Mouse (Mus musculus) monocyte, adult 2 months (primary cell): ENCODE data around the gene Adat1.

Experiments
- DNase-seq, 2 experiments: peaks; one replicate each; pipeline ENCODE4 v3.0.0; 2022; ENCODE audit warnings: low spot score in 2 of 2, low read depth in 1 of 2

Gene Adat1

DNA sequence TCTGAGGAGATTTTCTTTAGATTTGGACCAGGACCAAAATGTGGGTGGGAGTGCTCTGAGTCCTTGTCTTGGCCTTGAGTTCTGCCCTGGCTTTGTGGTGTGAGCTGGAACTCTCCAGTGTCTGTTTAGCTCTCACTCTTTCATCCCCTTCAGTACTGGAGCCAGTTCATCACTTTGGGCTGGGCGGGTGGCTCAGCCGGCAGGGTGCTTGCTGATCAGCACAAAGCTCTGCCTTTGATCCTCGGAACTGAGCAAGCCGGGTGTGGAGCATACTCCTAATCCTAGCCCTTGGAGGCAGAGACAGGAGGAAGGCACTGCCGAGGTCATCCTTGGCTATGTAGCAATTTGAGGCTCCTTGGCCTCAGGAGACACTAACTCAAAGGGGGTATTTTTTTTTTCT lies 23.1 kb downstream of the Adat1 start:
- DNase-seq: no peak

DNA sequence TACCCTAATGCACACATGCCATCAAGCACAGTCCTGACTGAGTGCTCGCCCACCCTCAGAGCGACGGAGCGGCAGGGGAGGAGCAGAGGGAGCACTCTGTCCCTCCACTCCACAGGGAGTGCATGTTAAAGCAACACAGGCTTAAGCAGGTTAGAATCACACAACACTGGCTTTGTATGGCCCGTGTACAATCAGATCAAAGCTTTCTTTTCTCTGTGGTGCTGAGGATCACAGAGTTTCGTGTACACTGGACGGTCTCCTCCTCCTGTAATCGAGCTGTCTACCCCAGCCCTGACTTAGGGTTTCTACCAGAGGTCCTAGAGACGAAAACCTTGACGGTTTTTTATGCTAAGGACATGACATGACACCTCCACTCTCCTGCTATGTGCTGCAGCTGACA lies 23.6 kb downstream of the Adat1 start:
- no peak for DNase-seq

DNA sequence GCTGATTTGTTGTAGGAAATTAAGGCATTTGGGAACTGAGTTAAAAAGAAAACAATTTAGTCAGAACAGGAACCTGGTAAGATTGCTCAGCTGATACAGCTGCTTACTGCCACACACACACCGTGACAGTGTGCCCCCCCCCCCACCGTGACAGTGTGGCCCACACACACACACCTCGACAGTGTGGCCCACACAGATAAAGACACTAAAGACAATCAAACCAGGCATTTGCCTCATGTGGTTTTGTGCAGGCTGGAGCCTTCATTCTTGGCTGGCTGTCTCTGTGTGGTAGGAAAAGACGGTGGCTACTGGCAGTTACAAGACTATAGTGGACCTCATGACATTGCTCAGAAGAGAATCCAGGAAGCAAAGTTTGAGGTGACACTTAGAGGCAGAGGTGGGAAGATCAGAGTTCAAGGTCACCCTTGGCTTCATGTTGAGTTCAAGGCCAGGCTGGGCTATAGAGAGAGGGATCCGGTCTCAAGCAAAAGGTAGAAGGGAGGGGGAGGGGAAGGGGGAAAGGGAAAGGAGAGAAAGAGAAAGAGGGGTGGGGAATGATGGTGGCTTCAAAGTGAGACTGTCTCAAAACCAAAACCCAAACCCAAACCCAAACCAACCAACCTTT lies 24.7 kb downstream of the Adat1 start:
- no peak for DNase-seq

DNA sequence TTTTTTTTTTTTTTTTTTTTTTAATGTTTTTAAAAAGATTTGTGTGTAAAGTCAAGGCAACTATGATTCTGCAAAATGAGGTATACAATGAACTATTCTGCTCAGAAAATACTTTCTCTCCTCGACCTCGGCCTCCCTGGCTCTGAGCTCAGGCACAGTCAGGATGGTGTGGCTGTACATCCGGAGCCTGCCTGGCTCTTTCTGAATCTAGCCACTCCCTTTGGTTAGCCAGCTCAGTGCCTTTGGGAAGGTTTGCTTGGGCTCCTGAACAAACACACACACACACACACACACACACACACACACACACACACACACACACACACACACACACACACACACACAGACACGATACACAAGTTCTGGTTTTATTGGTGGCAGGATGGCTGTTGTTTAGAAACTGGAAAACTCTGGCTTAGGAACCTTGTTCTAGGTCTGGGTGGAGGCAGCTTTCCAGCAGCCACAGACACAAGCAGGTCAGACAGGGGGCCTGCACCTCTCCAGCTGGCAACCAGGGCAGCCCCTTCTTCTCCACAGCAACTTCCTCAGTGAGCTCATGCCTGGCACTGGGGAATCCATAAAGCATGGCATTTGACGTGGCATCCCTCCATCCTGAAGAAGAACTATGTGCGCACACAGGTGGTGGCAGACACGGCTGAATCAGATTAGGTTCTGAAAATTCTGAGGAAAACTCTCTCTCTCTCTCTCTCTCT lies 27.1 kb downstream of the Adat1 start:
- no peak for DNase-seq

DNA sequence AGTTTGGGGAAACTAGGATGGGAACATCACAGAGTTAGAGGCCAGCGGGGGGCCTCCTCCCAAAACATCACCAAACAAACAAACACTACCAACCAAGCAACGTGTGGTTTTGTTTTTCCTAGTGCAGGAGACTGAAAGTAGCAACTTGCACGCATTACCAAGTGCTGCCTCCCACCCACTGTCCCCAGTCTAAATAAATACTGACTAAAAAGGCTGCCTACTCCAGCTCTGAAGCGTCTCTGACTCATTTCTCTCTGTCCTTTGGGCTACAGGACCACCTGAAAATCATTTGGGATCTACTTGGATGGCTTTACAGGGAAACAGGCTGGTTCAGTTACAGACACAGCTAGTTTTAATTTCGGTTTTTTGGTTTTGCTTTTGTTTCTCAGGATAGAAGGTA lies 27.8 kb downstream of the Adat1 start:
- no peak for DNase-seq

DNA sequence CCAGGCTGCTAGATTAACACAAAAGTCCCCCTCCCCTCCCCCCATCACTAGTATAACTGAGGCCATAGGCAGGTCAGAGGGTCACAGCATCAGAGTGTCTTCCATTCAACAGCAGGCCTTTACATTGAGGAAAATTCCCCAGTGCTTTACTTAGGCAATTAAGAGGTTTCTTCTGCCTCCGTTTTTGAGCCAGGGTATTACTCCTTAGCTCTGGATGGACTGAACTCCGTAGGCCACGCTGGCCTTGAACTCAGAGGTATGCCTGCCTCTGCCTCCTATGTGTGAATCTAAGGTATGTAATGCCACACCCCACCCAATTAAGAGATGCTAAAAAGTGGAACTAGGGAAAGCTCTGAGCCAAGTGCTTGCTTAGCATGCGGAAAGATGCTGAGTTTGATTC lies 28.6 kb downstream of the Adat1 start:
- no peak for DNase-seq

DNA sequence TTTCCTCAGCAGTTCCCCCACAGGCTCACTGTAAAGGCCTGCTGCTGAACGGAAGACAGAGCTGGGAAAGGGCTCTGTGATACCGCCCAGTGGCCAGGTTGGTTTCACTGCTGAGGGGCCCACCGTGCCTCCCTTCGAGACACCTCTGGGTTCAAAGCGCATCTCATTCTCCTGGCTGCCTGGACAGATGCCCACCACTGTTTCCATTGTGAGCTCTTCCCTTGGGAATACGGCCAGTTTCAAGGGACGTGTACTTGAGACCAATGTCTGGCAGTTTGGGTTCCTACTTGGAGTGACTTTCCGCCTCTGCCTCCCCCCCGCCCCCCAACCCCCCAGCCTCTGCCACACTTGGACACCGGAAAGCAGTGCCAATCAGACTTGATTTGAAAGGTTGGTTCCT lies 29.0 kb downstream of the Adat1 start:
- DNase-seq: no peak

DNA sequence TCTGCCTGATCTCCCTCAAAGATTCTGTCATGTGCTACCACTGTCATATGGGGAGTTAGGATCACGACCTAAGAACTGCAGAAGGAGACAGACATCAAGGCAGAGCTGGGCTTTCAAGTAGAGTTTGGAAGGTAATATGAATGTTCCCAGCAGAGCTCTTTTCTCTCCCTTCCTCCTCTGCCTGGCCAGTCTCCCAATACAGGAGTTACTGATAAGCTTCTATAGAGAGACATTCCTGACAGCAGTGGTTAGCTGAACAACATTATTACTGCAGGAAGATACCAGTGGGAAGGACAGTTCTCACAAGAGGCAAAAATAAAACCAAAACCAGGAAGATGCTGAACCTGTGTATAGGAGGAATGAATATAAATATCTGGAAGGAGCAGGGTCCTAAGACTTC lies 29.5 kb downstream of the Adat1 start:
- DNase-seq: no peak

DNA sequence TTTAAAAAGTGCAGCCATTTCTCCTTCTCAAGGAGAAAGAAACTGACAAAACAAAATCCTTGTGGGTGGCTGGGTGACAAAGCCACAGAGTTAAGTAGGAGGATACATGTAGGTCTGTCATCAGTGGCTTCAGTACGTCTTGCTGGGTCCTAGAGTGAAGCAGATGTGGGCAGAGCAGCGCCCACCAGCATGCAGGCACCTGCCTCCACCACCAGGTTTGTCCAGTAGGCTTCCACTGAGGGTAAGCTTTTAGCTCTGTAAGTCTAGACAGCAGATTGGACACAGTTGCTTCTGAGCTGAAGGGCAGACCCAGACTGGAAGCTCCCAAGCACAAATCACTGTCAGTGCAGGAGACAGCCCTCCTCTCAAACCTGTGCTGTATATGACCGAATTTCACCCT lies 30.8 kb downstream of the Adat1 start:
- DNase-seq: no peak

DNA sequence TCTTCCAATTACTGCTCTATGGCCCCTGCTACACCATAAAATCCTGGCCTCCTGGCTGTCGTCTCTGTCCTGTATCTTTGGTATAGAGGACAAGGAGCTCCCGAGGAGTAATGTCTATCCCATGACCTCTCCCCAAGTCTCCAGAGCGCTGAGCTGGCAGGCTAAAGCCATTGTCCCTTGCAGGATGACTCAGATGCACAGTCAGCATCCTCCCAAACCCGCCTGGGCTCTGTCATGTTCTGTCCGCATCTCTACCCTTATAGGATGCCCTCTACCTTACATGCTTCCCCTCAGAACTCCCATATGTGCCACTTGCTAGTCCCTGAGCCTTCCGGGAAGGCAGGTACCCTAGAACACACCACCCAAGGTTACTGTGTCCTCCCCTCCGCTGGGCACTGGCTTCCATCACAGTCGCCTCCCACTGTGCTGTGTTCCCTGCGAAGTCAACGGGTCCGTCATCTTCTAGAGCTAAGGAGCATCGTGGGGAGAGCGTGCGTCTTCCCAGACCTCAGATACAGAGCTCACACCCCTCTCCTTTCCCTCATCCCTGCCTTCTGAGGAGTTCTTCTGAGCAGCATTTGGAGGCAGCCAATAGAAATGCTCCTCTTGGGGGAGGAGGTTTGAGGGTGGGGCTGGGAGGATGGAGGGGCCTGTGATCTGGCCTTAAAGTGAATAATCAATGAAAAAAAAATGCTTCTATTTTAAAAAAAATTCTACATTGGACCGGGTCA lies 31.3 kb downstream of the Adat1 start:
- DNase-seq: no peak

DNA sequence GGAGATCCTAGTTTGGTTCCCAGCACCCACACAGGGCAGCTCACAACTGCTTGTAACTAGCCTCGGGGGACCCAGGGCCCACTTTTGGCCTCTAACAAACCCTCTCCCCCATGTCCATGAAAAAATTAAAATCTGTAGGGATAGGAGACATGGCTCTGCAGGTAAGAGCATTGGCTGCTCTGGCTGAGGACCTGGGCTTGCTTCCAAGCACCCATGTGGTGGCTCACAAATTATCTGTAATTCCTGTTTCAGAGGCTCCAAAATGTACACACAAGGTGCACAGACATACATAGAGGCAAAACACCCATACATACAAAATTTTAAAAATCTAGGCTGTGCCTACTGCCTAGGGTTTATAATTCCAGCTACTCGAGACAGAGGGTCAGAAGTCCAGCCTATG lies 34.9 kb downstream of the Adat1 start:
- no peak for DNase-seq

DNA sequence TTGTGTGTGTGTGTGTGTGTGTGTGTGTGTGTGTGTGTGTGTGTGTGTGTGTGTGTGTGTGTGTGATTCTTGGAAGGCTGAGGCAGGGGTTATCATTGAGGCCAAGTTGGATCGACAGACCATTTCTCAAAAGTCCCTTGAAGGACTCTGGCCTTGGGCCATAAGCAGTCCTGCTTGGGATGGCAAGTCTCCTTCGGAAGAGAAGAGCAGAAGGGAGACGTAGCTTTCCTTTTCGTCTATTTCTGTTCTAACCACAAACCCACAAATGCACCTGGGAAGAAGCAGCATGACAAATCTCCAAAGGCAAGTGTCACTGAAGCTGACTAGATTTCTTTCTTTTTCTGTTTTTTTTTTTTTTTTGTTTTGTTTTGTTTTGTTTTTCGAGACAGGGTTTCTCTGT lies 36.2 kb downstream of the Adat1 start:
- no peak for DNase-seq

DNA sequence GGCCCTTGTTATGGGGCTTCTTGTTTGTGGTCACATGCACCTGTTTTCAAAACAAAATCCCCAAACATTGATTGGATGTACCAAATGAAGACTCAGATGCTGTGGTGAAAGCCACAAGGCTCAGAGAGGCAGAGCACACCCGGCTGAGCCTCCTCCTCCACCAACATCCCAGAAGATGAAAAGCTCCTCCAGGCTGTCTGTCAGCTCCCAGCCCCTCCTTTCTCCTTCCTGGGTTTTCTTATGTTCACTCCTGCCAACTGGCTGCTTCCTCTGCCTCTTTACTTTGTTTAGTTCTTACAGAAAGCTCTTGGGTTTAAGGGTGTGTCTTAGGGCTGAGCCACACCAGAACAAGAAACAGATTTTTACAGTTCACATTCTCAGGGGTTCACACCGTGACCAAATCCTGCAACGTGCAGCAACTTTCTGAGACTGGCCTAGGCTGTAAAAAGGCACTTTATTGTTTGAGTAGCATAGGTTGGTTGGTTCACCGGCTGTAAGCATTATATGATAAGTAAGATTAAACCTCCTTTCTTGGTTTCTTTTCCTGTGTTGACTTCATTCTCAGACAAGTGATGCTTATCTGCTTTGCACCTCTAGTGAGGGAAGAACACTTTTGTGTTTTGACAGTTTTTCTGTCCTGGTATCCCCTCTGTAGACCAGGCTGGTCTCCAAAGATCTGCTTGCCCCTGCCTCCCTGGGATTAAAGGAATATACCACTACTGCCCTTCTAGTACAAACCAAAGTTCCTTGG lies 37.1 kb downstream of the Adat1 start:
- no peak for DNase-seq

DNA sequence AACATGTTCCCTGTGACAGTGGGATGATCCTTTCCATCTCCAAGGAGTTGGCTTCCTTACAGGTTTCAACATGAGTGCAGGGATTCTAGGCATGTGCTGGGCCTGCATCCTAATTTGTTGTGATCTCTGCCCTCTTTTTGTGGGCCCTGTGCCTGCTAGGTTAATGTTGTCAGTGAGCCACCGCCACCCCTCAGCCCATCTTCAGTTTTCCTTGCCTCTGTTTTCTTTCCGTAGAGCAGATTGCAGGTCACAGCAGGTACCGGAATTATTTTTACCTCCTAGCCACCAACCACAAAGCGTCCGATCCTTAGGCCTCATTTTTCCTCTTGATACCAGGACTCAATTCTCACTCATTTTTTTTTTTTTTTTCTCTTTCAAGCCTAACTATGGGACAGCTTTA lies 40.2 kb downstream of the Adat1 start:
- no peak for DNase-seq

DNA sequence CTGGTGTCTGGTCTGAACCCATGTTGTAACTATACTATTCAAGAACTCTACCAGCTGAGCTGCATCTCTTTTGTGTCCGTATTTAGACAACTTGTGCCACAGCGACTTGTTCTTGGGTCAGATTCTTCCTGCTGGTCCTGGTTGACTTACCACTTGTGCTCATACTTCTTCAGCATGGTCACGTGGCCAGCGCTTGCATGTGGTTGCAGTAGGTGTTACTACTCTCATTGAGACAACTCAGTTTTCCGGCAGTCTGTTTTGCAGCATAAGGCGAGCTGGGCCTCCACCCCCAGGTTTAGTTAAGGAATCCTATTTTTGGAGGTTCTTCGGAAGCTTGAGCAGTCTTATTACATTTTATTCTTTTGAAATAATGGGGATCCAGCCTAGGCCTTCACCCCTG lies 40.8 kb downstream of the Adat1 start:
- no peak for DNase-seq

DNA sequence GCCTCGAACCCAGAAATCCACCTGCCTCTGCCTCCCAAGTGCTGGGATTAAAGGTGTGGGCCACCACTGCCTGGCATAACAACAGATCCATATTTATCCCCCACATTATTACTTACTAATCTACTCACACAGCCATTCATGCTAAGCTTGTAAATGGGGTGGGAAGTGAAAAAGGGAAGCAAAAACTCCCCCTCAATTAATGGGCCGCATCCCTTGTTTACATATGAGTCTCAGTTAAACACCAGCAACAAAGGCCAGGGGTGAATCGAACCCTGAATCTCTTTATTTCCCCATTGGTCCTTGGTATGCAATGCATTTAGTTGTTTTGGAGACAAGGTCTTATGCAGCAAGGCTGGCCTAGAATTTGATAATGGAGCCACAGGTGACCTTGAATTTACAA lies 41.3 kb downstream of the Adat1 start:
- no peak for DNase-seq

DNA sequence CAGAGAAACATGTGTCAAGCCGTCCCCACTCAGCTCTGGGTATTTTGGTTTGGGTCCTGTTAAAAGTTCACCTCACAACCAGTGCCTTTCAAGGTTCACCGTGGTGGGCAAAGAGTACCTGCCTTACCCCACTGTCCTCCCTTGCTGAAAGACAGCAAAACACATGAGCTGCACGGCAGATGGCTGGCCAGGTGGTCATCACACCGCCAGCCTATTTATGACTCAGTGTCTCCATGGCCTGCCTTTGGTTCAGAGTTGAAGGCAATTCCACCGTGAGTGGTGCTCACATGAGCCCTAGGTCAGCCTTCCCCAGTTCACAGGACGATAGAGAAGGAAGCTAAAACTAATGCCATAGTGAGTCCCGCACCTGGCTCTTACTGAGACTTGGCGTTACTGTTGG lies 44.1 kb downstream of the Adat1 start:
- DNase-seq: no peak

DNA sequence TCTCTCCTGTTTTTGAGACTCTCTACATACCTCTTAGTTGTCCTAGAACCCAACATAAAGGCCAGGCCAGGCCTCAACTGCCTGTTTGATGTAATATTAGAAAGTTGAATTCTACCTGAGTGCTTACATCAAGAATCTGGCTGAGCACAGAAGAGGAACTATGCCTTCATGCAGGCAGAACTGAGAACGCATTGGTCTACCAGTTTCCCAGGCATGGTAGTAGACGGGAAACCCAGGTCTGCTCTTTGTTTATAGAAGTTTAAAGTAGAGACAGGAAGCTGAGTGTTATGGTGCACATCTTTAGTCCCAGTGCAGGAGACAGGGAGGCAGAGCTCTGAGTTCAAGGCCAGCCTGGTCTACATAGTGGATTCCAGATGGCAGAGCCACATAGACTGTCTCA lies 45.0 kb downstream of the Adat1 start:
- no peak for DNase-seq

DNA sequence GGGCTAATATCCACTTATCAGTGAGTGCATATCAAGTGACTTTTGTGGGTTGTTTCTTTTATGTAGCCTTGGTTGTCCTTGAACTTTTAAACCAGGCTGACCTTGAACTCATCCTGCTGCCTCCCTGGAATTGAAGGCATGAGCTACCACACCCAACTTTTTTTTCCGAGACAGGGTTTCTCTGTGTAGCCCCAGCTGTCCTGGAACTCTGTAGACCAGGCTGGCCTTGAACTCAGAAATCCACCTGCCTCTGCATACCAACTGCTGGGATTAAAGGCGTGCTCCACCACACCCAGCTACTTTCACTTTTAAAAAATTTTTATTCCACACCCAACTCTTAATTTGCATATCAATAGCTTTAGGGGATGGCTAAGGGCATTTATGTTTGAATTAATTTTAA lies 48.6 kb downstream of the Adat1 start:
- DNase-seq: no peak

DNA sequence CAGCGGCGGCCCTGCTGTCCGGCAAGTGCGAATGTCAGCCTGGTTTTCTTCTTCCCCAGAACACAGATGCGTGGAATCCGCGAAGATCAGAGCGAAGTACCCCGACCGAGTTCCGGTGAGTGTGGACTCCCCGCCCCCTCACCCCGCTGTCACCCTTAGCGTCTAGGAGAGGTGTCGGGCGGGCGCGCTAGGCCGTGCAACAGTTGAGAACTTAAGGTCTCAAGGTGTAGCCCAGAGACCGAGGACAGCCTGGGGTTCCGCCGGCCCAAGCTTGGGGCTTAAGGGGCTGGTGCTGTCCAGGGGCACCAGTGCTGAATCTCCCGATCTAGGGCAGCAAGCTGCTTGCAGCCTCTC lies 51.0 kb downstream of the Adat1 start:
- peak in 1 of 2 experiments; percentile 9 for DNase-seq

DNA sequence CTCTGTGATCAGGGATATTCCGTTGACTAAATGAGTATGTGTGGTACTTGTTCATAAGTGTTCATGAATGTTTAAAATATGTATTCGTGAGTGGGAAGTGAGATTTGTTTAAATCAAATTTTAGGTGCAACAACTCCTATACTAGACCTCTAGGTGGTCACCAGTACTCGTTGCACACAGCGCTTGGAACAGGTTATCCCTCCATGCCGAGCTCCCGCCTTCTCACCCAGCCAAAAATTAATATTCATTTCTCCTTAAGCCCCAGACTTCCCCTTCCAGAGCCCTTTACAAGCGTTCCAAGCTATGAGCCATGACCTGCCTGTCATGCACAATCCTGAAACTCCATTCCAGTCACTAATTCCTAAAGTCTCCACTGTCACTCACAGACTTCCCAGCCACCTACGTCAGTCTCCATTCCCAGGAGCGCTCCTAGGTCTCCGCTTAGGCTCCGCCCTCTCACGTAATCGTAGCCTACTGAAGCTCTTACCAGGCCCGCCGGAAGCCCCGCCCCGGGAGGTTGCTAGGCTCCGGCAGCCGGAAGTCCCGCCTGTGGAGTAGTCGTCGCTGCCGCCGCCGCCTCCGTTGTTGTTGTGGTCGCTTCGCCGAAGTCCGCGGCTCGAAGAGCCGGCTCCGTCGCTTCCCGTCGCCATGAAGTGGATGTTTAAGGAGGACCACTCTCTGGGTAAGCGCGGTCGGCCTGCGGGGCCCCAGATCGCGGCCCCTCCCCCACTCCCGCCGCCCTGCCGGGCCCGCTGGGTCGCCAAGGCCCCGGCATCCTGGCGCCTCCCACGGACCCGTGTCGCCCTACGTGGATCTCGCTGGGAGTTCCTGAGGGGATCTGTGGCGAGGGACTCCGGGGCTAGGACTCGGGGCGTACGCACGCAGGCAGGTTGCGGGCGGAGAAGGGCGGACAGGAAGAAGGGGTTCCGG lies 51.7 kb downstream of the Adat1 start, which contains the start of gene Gabarapl2:
Gene Gabarapl2 (plus strand): TSS at position 533 of the 930 bp plus-strand sequence.
- DNase-seq: peak; percentile 68 to 89
